Mouse (Mus musculus): ENCODE measurements around the gene Cfdp1. TPM values are rescaled to one million over a fixed set of nuclear protein-coding genes. Genes with fewer than 3 reads are reported as not detected.

The Cfdp1 gene
- polyA plus RNA-seq, 1 experiment = 88.3 TPM

GRCm38 (mm10) chr8:111776492-111776891 lies 77.6 kb downstream of the Cfdp1 start:
- no peak for TF ChIP-seq CTCF (IDR thresholded peaks at IDR 0.05; ENCODE audit: low read depth, low read length)
- Histone ChIP-seq H3K4me3 (ENCODE audit: insufficient read depth, low read length) (no peak overlapping the region), H3K4me1 (ENCODE audit: control insufficient read depth, insufficient read depth, low read length) (0 out of 2 replicates have a peak, but pooled peaks cover 2% of the 10 kb centered on the region), H3K27ac (ENCODE audit: insufficient read depth, low read depth, low read length) (no peak overlapping the region)

GRCm38 (mm10) chr8:111775766-111776165 lies 78.3 kb downstream of the Cfdp1 start:
- H3K4me3 ChIP-seq (ENCODE audit: insufficient read depth, low read length) = no peak overlapping the region
- TF ChIP-seq CTCF (IDR thresholded peaks at IDR 0.05; ENCODE audit: low read depth, low read length) (no peak), POLR2A (IDR thresholded peaks at IDR 0.05; ENCODE audit: borderline replicate concordance, low read depth, low read length) (no peak)
- H3K4me1 ChIP-seq (ENCODE audit: control insufficient read depth, insufficient read depth, low read length) = 0 out of 2 replicates have a peak, but pooled peaks cover 2% of the 10 kb centered on the region
- no peak overlapping the region for H3K27ac ChIP-seq (ENCODE audit: insufficient read depth, low read depth, low read length)

GRCm38 (mm10) chr8:111773476-111773875 lies 80.6 kb downstream of the Cfdp1 start:
- TF ChIP-seq CTCF (IDR thresholded peaks at IDR 0.05; ENCODE audit: low read depth, low read length) (no peak), POLR2A (IDR thresholded peaks at IDR 0.05; ENCODE audit: borderline replicate concordance, low read depth, low read length) (no peak)
- H3K4me3 ChIP-seq (ENCODE audit: insufficient read depth, low read length) = no peak overlapping the region

DNA sequence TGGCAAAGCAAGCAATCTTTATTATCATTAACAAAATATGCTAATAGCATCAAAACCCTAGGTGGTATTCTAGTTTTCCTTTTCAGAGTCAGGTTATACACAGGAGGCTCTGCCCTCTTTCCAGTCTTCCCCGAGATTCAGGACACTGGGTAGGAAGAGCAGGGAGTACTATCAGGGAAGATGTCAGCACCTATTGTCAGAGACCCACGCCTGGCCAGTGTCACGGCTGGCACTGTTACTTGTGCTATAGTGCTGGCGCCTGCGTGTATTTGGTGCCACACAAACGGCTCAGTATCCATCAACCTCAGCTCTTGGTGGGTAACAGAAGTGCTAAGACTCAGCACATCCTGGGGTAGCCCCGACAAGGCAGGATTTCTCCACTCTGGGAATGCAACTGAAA lies 81.0 kb downstream of the Cfdp1 start:
- TF ChIP-seq POLR2A (IDR thresholded peaks at IDR 0.05; ENCODE audit: borderline replicate concordance, low read depth, low read length) (no peak), CTCF (IDR thresholded peaks at IDR 0.05; ENCODE audit: low read depth, low read length) (no peak)
- Histone ChIP-seq H3K4me1 (ENCODE audit: control insufficient read depth, insufficient read depth, low read length) (0 out of 2 replicates have a peak, but pooled peaks cover 2% of the 10 kb centered on the region), H3K4me3 (ENCODE audit: insufficient read depth, low read length) (no peak overlapping the region), H3K27ac (ENCODE audit: insufficient read depth, low read depth, low read length) (no peak overlapping the region)

More at GRCm38 (mm10) chr8:111773476-111773875, 80.6 kb downstream of the Cfdp1 start:
- Histone ChIP-seq H3K27ac (ENCODE audit: insufficient read depth, low read depth, low read length) (no peak overlapping the region), H3K4me1 (ENCODE audit: control insufficient read depth, insufficient read depth, low read length) (0 out of 2 replicates have a peak, but pooled peaks cover 2% of the 10 kb centered on the region)

DNA sequence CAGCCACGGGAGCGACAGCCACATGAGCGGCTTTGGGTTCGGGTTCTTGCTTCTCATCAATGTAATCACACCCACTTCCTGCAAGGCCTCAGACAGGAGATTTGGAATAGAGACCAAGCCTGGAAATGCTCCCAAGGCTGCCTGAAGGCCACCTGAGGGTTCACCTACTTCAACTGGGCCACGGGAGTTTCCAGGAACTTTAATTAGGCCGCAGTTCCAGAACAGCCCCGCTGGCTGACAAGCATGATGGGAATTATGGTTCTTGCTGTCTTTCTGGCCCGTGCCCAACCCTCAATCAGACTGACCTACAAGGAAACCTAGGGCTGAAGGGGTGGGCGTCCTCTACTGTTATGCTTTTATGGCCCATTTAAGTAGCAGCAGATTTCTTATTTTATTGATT lies 82.0 kb downstream of the Cfdp1 start:
- Histone ChIP-seq H3K27ac (ENCODE audit: insufficient read depth, low read depth, low read length) (no peak overlapping the region), H3K4me1 (ENCODE audit: control insufficient read depth, insufficient read depth, low read length) (0 out of 2 replicates have a peak, but pooled peaks cover 2% of the 10 kb centered on the region), H3K4me3 (ENCODE audit: insufficient read depth, low read length) (no peak overlapping the region)
- TF ChIP-seq CTCF (IDR thresholded peaks at IDR 0.05; ENCODE audit: low read depth, low read length) (no peak), POLR2A (IDR thresholded peaks at IDR 0.05; ENCODE audit: borderline replicate concordance, low read depth, low read length) (no peak)

DNA sequence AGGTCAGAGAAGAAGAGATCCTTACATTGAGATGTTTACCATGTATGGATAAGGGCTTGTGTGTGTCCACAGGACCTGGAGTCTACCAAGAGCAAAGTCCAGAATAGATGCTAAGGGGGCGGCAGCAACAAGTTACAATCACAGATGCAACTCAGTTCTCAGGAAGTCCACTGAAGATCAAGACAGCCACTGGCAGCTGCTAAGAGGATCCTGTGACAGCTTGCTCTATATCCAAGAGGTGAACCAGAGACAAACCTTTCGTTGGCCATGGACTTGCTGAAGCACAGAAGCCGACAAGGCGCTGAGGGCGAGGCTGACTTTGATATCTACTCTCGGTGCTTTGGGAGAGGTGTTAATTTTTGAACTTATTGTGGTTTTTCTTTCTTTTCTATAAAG lies 82.5 kb downstream of the Cfdp1 start:
- no peak for TF ChIP-seq CTCF (IDR thresholded peaks at IDR 0.05; ENCODE audit: low read depth, low read length)
- TF ChIP-seq POLR2A (IDR thresholded peaks at IDR 0.05; ENCODE audit: borderline replicate concordance, low read depth, low read length) = no peak

GRCm38 (mm10) chr8:111770958-111771624 lies 83.0 kb downstream of the Cfdp1 start:
- Histone ChIP-seq H3K4me1 (ENCODE audit: control insufficient read depth, insufficient read depth, low read length) (no peaks in the 10 kb centered on the region), H3K27ac (ENCODE audit: insufficient read depth, low read depth, low read length) (no peak overlapping the region), H3K4me3 (ENCODE audit: insufficient read depth, low read length) (no peak overlapping the region)
- TF ChIP-seq CTCF (IDR thresholded peaks at IDR 0.05; ENCODE audit: low read depth, low read length) (no peak), POLR2A (IDR thresholded peaks at IDR 0.05; ENCODE audit: borderline replicate concordance, low read depth, low read length) (no peak)

More for the DNA sequence above, 82.5 kb downstream of the Cfdp1 start:
- H3K4me1 ChIP-seq (ENCODE audit: control insufficient read depth, insufficient read depth, low read length) = no peaks in the 10 kb centered on the region
- H3K4me3 ChIP-seq (ENCODE audit: insufficient read depth, low read length) = no peak overlapping the region
- H3K27ac ChIP-seq (ENCODE audit: insufficient read depth, low read depth, low read length) = no peak overlapping the region

DNA sequence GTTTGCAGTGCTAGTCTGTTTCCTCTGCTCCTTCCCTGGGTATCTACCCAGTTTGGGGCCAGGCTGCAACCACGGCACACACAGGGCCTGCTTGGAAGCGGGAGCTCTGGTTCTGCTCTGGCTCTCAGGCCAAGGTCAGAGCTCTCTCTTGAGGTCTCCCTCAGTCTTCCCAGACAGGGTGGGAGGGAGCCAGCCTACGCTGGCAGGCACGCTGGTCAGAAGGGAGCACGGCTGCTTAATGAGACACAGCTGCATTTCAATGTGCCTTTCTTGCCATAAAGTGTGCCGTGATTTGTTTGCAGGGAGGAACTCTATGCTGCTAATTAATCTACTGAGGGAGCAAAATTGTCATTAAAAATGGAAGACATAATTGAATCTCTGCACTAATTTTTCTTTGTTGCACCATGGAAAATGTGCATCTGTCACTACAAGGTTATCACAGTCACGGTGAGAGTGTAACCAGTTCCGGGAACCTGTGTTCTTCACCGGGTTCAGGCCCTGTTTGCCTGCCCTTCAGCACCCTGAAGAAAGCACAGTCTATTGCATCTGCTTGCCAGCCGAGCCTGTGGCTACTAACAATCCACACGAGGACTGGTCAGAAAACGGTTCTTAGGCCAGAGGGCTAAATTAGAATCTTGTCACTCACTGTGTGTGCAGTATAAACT lies 84.2 kb downstream of the Cfdp1 start:
- Histone ChIP-seq H3K4me3 (ENCODE audit: insufficient read depth, low read length) (no peak overlapping the region), H3K4me1 (ENCODE audit: control insufficient read depth, insufficient read depth, low read length) (no peaks in the 10 kb centered on the region), H3K27ac (ENCODE audit: insufficient read depth, low read depth, low read length) (no peak overlapping the region)
- TF ChIP-seq CTCF (IDR thresholded peaks at IDR 0.05; ENCODE audit: low read depth, low read length) (no peak), POLR2A (IDR thresholded peaks at IDR 0.05; ENCODE audit: borderline replicate concordance, low read depth, low read length) (no peak)

GRCm38 (mm10) chr8:111769296-111769695 lies 84.8 kb downstream of the Cfdp1 start:
- no peak overlapping the region for H3K27ac ChIP-seq (ENCODE audit: insufficient read depth, low read depth, low read length)
- H3K4me3 ChIP-seq (ENCODE audit: insufficient read depth, low read length) = no peak overlapping the region
- TF ChIP-seq POLR2A (IDR thresholded peaks at IDR 0.05; ENCODE audit: borderline replicate concordance, low read depth, low read length) (no peak), CTCF (IDR thresholded peaks at IDR 0.05; ENCODE audit: low read depth, low read length) (no peak)
- H3K4me1 ChIP-seq (ENCODE audit: control insufficient read depth, insufficient read depth, low read length) = no peaks in the 10 kb centered on the region

GRCm38 (mm10) chr8:111768651-111769050 lies 85.4 kb downstream of the Cfdp1 start:
- no peak for TF ChIP-seq CTCF (IDR thresholded peaks at IDR 0.05; ENCODE audit: low read depth, low read length)
- TF ChIP-seq POLR2A (IDR thresholded peaks at IDR 0.05; ENCODE audit: borderline replicate concordance, low read depth, low read length) = no peak
- H3K4me1 ChIP-seq (ENCODE audit: control insufficient read depth, insufficient read depth, low read length) = no peaks in the 10 kb centered on the region
- no peak overlapping the region for H3K27ac ChIP-seq (ENCODE audit: insufficient read depth, low read depth, low read length)
- no peak overlapping the region for H3K4me3 ChIP-seq (ENCODE audit: insufficient read depth, low read length)

Data from bone marrow macrophage, adult 2 months (primary cell).